Mouse (Mus musculus) cortical plate, adult 2 months (tissue): ENCODE data around the gene Sct. TPM values are rescaled to one million over a fixed set of nuclear protein-coding genes. Genes with fewer than 3 reads are reported as not detected.
"Not testable (repeated sequence)": the region's sequence is repeated elsewhere in the genome, so short reads cannot be mapped to it uniquely, and the experiment has no call there.

ENCODE experiments used
- H3K27ac ChIP-seq: fragments of 200-500 bp; 2 replicates; pipeline ENCODE4 v1.5.1; 2012; ENCODE audit warnings: low read length, control low read depth, inconsistent platforms; ENCODE audit not compliant: insufficient read depth
- H3K4me1 ChIP-seq: fragments of 200-500 bp; 2 replicates; pipeline ENCODE4 v1.6.1; 2011; ENCODE audit warnings: low read length; ENCODE audit not compliant: control insufficient read depth, insufficient read depth
- H3K4me3 ChIP-seq: fragments of 200-500 bp; 2 replicates; pipeline ENCODE4 v1.5.1; 2011; ENCODE audit warnings: mild to moderate bottlenecking, low read length, control low read depth; ENCODE audit not compliant: insufficient read depth
- CTCF ChIP-seq: fragments of 200-500 bp; IDR thresholded peaks from 2 replicates; pipeline ENCODE4 v1.5.1; 2011; ENCODE audit warnings: mild to moderate bottlenecking, control low read depth, low read length; ENCODE audit not compliant: insufficient read depth; ENCODE audit errors: extremely low read depth
- POLR2A ChIP-seq: fragments of 200-500 bp; IDR thresholded peaks from 2 replicates; pipeline ENCODE4 v1.6.1; 2011; ENCODE audit warnings: mild to moderate bottlenecking, low read length, control low read depth; ENCODE audit not compliant: insufficient read depth; ENCODE audit errors: extremely low read depth
- polyA plus RNA-seq: library from polyadenylated mRNA; depleted of rRNA; stranded (reverse); fragments of >200 nt; gene quantifications from 2 replicates; pipeline ENCODE4 v1.2.3, GENCODE M21; 2012

Gene Sct
- polyA plus RNA-seq, 1 experiment, result 0.27 TPM

DNA sequence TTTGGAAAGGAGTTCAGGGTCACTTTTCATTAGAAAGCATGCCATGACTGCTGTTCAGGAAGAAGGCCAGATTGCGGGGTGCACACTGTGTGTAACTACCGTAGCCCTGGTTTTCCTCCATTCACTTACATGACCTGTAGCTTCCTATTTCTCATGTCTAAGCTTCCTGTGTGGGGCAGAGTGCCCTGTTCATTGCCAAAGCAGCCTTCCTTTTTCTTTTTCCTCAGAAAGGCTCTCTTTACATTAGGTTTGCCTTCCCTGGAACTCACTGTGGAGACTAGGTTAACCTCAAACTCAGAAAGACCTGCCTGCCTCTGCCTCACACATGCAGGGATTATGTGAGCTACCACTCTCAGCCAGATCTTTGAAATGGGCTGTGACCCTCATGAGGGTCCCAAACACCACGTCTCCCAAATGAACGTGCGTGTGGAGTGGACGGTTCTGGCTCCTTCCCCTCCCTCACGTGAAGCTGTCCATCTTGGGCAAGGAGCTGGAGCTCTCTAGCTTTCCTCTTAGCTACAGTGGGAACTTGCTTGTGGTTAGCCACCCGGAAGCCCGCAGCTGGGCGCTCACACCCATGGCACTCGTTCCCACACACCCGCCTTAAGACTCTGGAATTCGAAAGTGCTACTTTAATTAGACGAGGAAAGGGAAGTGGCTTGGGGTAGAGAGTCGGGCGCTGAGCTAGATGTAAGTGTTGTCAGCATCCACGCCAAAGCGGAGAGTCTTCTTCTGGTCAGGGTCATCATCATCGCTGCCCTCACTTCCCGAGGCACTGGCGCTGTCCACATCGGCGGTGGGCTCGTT is 10.3 kb downstream of the Sct start:
- Histone ChIP-seq H3K4me3 (no peak overlapping the region), H3K4me1 (no peaks in the 10 kb centered on the region), H3K27ac (no peak overlapping the region)
- TF ChIP-seq POLR2A (no peak), CTCF (no peak)

- Histone ChIP-seq H3K4me1 (no peaks in the 10 kb centered on the region), H3K27ac (no peak within 1 kb of the TSS), H3K4me3 (peak within 1 kb of the TSS; percentile 71)
- TF ChIP-seq CTCF, result no peak
- TF ChIP-seq POLR2A, result no peak
These were observed 13.0 kb downstream of the Sct start, which contains the start of gene Irf7 for GRCm38 (mm10) chr7:141265739-141266561. Gene Irf7, minus strand, starts transcription at chr7:141266481.

- Histone ChIP-seq H3K4me3 (no peak overlapping the region; the same call in 1 of the 2 replicates), H3K4me1 (no peaks in the 10 kb centered on the region)
- no peak for TF ChIP-seq POLR2A
- TF ChIP-seq CTCF, result no peak
These were observed 13.6 kb downstream of the Sct start for GRCm38 (mm10) chr7:141265411-141265738.

DNA sequence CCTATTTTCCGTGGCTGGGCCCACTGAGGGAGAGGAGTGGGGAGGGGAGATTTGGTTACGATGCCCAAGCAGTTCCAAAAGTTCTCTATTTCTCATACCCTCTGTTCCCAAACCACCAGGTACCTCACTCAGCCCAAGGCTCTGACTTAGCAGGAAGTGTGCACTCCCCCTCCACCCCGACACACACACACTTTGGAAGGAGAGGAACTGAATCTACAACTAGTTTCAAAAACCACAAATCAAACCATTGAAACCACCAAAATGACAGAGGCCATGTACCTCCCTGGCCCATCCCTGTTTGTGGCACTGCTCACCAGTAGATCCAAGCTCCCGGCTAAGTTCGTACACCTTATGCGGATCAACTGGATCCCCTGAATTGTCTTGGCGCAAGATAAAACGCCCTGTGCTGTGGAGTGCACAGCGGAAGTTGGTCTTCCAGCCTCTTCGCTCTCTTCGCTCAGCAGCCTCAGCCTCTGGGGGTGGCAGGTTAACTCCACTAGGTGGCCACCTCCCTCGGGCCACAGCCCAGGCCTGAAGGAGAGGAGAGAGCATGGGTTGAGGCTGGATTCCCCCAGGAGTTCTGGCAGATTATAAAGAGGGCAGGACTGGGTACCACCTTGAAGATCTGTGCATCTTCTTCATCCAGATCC is 14.0 kb downstream of the Sct start:
- H3K27ac ChIP-seq, result no peak overlapping the region
- TF ChIP-seq POLR2A, result no peak
- no peak for TF ChIP-seq CTCF
- H3K4me1 ChIP-seq, result no peaks in the 10 kb centered on the region
- H3K4me3 ChIP-seq, result no peak overlapping the region

More at GRCm38 (mm10) chr7:141265411-141265738, 13.6 kb downstream of the Sct start:
- no peak overlapping the region for H3K27ac ChIP-seq

- Histone ChIP-seq H3K4me3 (no peak overlapping the region), H3K4me1 (no peaks in the 10 kb centered on the region)
- TF ChIP-seq POLR2A, result no peak
- no peak for TF ChIP-seq CTCF
These were observed 14.8 kb downstream of the Sct start for GRCm38 (mm10) chr7:141264041-141264700.

GRCm38 (mm10) chr7:141263640-141264039 is 15.3 kb downstream of the Sct start:
- no peaks in the 10 kb centered on the region for H3K4me1 ChIP-seq
- TF ChIP-seq POLR2A (no peak), CTCF (no peak)
- no peak overlapping the region for H3K27ac ChIP-seq
- no peak overlapping the region for H3K4me3 ChIP-seq

More at GRCm38 (mm10) chr7:141264041-141264700, 14.8 kb downstream of the Sct start:
- H3K27ac ChIP-seq, result no peak overlapping the region

GRCm38 (mm10) chr7:141261480-141261879 is 17.5 kb downstream of the Sct start:
- Histone ChIP-seq H3K4me3 (no peak overlapping the region), H3K27ac (no peak overlapping the region), H3K4me1 (no peaks in the 10 kb centered on the region)
- TF ChIP-seq CTCF (no peak), POLR2A (no peak)

GRCm38 (mm10) chr7:141256159-141256558 is 22.8 kb downstream of the Sct start:
- Histone ChIP-seq H3K4me1 (no peaks in the 10 kb centered on the region), H3K4me3 (no peak overlapping the region)
- TF ChIP-seq CTCF (no peak), POLR2A (no peak)

GRCm38 (mm10) chr7:141250486-141250885 is 28.4 kb downstream of the Sct start:
- H3K4me1 ChIP-seq, H3K4me3 ChIP-seq, H3K27ac ChIP-seq: not testable (repeated sequence)

More at GRCm38 (mm10) chr7:141256159-141256558, 22.8 kb downstream of the Sct start:
- H3K27ac ChIP-seq, result no peak overlapping the region
